ENCODE assay signal across 21 mouse cellular contexts in the genomic region with DNA sequence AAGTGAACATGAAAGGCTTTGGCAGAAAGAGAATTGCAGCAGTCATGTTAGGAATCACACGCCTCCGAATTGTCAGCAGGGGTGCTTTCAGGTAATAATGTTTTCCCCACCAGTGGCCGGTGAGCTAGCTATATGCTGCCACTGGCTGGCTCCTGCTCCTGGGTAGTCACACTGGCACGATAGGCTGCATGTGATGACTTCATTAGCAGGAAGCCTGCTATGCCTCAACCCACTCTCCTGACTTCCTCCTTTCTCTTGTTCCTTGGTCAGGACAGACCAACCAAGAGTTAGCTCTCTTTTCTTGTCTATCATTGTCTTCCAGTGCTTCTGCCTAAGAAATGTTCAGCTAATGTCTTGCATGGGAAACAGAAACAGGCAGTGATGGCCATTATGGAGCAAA.
DNase-seq lines count a peak whose midpoint lies in the region; ATAC-seq and TF ChIP-seq lines count a peak whose summit lies in the region.
"Had no signal": no experiment of that assay in that cellular context is flagged by ENCODE, and none has a peak within 500 bp of the region (broad histone marks: within the 10 kb centered on the region; RNA-seq: fewer than 3 reads in every experiment).

No protein-coding gene starts in this region.

- no peaks in the 10 kb centered on the region for H3K79me2 ChIP-seq in macrophage (ENCODE audit: inconsistent target)

- H3K4me3 ChIP-seq in macrophage (ENCODE audit: inconsistent target), result no peak overlapping the region
- no peak overlapping the region for H3K4me3 ChIP-seq in forebrain, postnatal 0 days (ENCODE audit: low read depth, low read length)
- H3K4me3 ChIP-seq: embryonic facial prominence, embryonic 15.5 days; forebrain, embryonic 15.5 days; heart, embryonic 12.5 days; hindbrain, embryonic 13.5 days; intestine, embryonic 15.5 days had no signal

- TF ChIP-seq CTCF in forebrain, postnatal 0 days (IDR thresholded peaks at IDR 0.05; ENCODE audit: low read depth), result no peak

- DNase-seq in testis, postnatal 10 days (ENCODE audit: low spot score), result peak; percentile 18
- DNase-seq in testis, postnatal 14 days (ENCODE audit: low spot score), result no peak
- no peak for DNase-seq in embryo, embryonic 9.5 days (ENCODE audit: extremely low spot score)
- DNase-seq in forebrain, postnatal 0 days, result no peak
- DNase-seq in gastrocnemius, postnatal 25 days, result no peak
- DNase-seq: adrenal gland, postnatal 10 days; B cell, adult 2 months; cerebellum, adult 18-20 months; cerebellum, adult 9-11 months; cerebellum, postnatal 36 days; heart, postnatal 36 days; kidney, adult 18-20 months had no signal

- no peak overlapping the region for H3K4me2 ChIP-seq in forebrain, postnatal 0 days (ENCODE audit: low read depth)
- H3K4me2 ChIP-seq: embryonic facial prominence, embryonic 15.5 days; forebrain, embryonic 15.5 days; heart, embryonic 12.5 days; hindbrain, embryonic 13.5 days; intestine, embryonic 15.5 days had no signal

- WGBS in macrophage (ENCODE audit: missing documents), result 50% methylated on average over 4 of the region's 4 CpGs
- 73% methylated on average over 4 of the region's 4 CpGs for WGBS in forebrain, postnatal 0 days

- no peaks in the 10 kb centered on the region for H3K36me3 ChIP-seq in macrophage (ENCODE audit: inconsistent target)
- peaks cover 9% of the 10 kb centered on the region; the same call in 1 of the 2 replicates for H3K36me3 ChIP-seq in forebrain, postnatal 0 days (ENCODE audit: insufficient read depth)
- H3K36me3 ChIP-seq: forebrain, embryonic 15.5 days had no signal

- H3K9me3 ChIP-seq in forebrain, postnatal 0 days (ENCODE audit: low read length), result no peaks in the 10 kb centered on the region
- H3K9me3 ChIP-seq: embryonic facial prominence, embryonic 15.5 days; forebrain, embryonic 15.5 days; G1E; heart, embryonic 12.5 days; hindbrain, embryonic 13.5 days; intestine, embryonic 15.5 days had no signal

- peak; percentile 83 for ATAC-seq in common myeloid progenitor, adult 5-6 weeks (replicated peaks; ENCODE audit: low read depth, poor library complexity, severe bottlenecking)
- no peak for ATAC-seq in forebrain, postnatal 0 days
- ATAC-seq: CD4-positive, CD25-positive, alpha-beta regulatory T cell, adult 4 months; forebrain, embryonic 15.5 days; intestine, embryonic 15.5 days had no signal

- H3K27ac ChIP-seq in macrophage, result peak overlapping the region; percentile 64
- H3K27ac ChIP-seq in forebrain, postnatal 0 days (ENCODE audit: low read depth, low read length), result no peak overlapping the region
- H3K27ac ChIP-seq: embryonic facial prominence, embryonic 15.5 days; forebrain, embryonic 15.5 days; hindbrain, embryonic 13.5 days; intestine, embryonic 15.5 days had no signal

- no peaks in the 10 kb centered on the region for H3K4me1 ChIP-seq in forebrain, postnatal 0 days (ENCODE audit: insufficient read depth)
- H3K4me1 ChIP-seq: embryonic facial prominence, embryonic 15.5 days; forebrain, embryonic 15.5 days; intestine, embryonic 15.5 days had no signal

- no peaks in the 10 kb centered on the region for H3K27me3 ChIP-seq in forebrain, postnatal 0 days (ENCODE audit: insufficient read depth, low read length)
- H3K27me3 ChIP-seq: embryonic facial prominence, embryonic 15.5 days; forebrain, embryonic 15.5 days; heart, embryonic 12.5 days; hindbrain, embryonic 13.5 days; intestine, embryonic 15.5 days had no signal

- H3K9ac ChIP-seq in forebrain, postnatal 0 days, result no peak overlapping the region
- H3K9ac ChIP-seq: embryonic facial prominence, embryonic 15.5 days; forebrain, embryonic 15.5 days; heart, embryonic 12.5 days; hindbrain, embryonic 13.5 days; intestine, embryonic 15.5 days had no signal
